Mouse (Mus musculus) ES-Bruce4 (cell line): ENCODE measurements around the gene Zfp983. TPM values are rescaled to one million over a fixed set of nuclear protein-coding genes. Genes with fewer than 3 reads are reported as not detected.
"Not testable (repeated sequence)": the region's sequence is repeated elsewhere in the genome, so short reads cannot be mapped to it uniquely, and the experiment has no call there.

Source experiments
- H3K27ac ChIP-seq: 2 replicates; pipeline ENCODE4 v1.5.1; 2012; ENCODE audit warnings: low read length, inconsistent platforms; ENCODE audit not compliant: insufficient read depth
- H3K27me3 ChIP-seq: 2 replicates; pipeline ENCODE4 v1.6.1; 2012; ENCODE audit warnings: mild to moderate bottlenecking, low read length, inconsistent platforms; ENCODE audit not compliant: control insufficient read depth, poor library complexity, insufficient read depth, severe bottlenecking
- H3K36me3 ChIP-seq: 2 replicates; pipeline ENCODE4 v1.6.1; 2012; ENCODE audit warnings: inconsistent platforms, mild to moderate bottlenecking, low read length, moderate library complexity; ENCODE audit not compliant: control insufficient read depth, poor library complexity, insufficient read depth, severe bottlenecking
- H3K4me1 ChIP-seq: one replicate; pipeline ENCODE4 v1.8.1; 2011; ENCODE audit warnings: low read length; ENCODE audit not compliant: control insufficient read depth, insufficient read depth
- H3K4me3 ChIP-seq: 2 replicates; pipeline ENCODE4 v1.5.1; 2011; ENCODE audit warnings: low read depth, mild to moderate bottlenecking, low read length
- H3K9ac ChIP-seq: 2 replicates; pipeline ENCODE4 v1.6.1; 2012; ENCODE audit warnings: low read depth, mild to moderate bottlenecking, inconsistent platforms; ENCODE audit not compliant: poor library complexity, severe bottlenecking
- H3K9me3 ChIP-seq: replicated peaks from 2 replicates; pipeline ENCODE4 v1.6.1; 2012; ENCODE audit warnings: mild to moderate bottlenecking, low read length, inconsistent platforms; ENCODE audit not compliant: control insufficient read depth, poor library complexity, insufficient read depth, severe bottlenecking
- CTCF ChIP-seq: IDR thresholded peaks from one replicate; pipeline ENCODE4 v1.8.1; 2011; ENCODE audit warnings: low read depth, low read length
- EP300 ChIP-seq: IDR thresholded peaks from 2 replicates; pipeline ENCODE4 v1.6.1; 2011; ENCODE audit warnings: low read depth, low read length; ENCODE audit not compliant: insufficient read depth
- POLR2A ChIP-seq: IDR thresholded peaks from one replicate; pipeline ENCODE4 v1.8.1; 2011; ENCODE audit warnings: low read length; ENCODE audit not compliant: insufficient read depth
- polyA plus RNA-seq: library from polyadenylated mRNA; stranded (reverse); fragments of >200 nt; gene quantifications from 2 replicates; pipeline ENCODE4 v1.2.4, GENCODE M21; 2011; ENCODE audit warnings: low read depth; ENCODE audit not compliant: missing spikeins, insufficient read depth, insufficient read length

The Zfp983 gene
- polyA plus RNA-seq, 1 experiment = 1.9 TPM

GRCm38 (mm10) chr17:21649936-21650335 lies 488 bp upstream of the Zfp983 start:
- TF ChIP-seq POLR2A (no peak), EP300 (no peak), CTCF (no peak)
- H3K27me3 ChIP-seq = no peaks in the 10 kb centered on the region
- no peaks in the 10 kb centered on the region for H3K4me1 ChIP-seq
- H3K9ac ChIP-seq = no peak overlapping the region
- no peak overlapping the region for H3K27ac ChIP-seq
- no peaks in the 10 kb centered on the region for H3K36me3 ChIP-seq
- no peaks in the 10 kb centered on the region; the same call in 1 of the 2 replicates for H3K9me3 ChIP-seq
- peak overlapping the region; percentile 32 for H3K4me3 ChIP-seq

GRCm38 (mm10) chr17:21678826-21679225 lies 28.4 kb downstream of the Zfp983 start:
- not testable (repeated sequence) for H3K4me1 ChIP-seq, H3K9ac ChIP-seq, H3K4me3 ChIP-seq, H3K27ac ChIP-seq, H3K9me3 ChIP-seq, H3K27me3 ChIP-seq, H3K36me3 ChIP-seq

- H3K4me1 ChIP-seq = no peaks in the 10 kb centered on the region
- no peaks in the 10 kb centered on the region for H3K27me3 ChIP-seq
- H3K4me3 ChIP-seq = peak overlapping the region; percentile 55
- H3K27ac ChIP-seq = no peak overlapping the region
- H3K9me3 ChIP-seq = no peaks in the 10 kb centered on the region
- no peak for TF ChIP-seq CTCF
- TF ChIP-seq POLR2A = peak; percentile 15
- H3K9ac ChIP-seq = no peak overlapping the region
- no peaks in the 10 kb centered on the region for H3K36me3 ChIP-seq
Observed at GRCm38 (mm10) chr17:21679273-21680018, 29.0 kb downstream of the Zfp983 start.

- H3K4me3 ChIP-seq = peak overlapping the region; percentile 55
- not testable (repeated sequence) for H3K27me3 ChIP-seq, H3K4me1 ChIP-seq, H3K9ac ChIP-seq, H3K27ac ChIP-seq, H3K36me3 ChIP-seq, H3K9me3 ChIP-seq
Observed at GRCm38 (mm10) chr17:21680019-21680376, 29.6 kb downstream of the Zfp983 start.

- Histone ChIP-seq H3K27me3 (no peaks in the 10 kb centered on the region), H3K9me3 (no peaks in the 10 kb centered on the region), H3K9ac (no peak within 1 kb of the TSS), H3K27ac (no peak within 1 kb of the TSS), H3K4me1 (no peaks in the 10 kb centered on the region), H3K36me3 (no peaks in the 10 kb centered on the region), H3K4me3 (no peak within 1 kb of the TSS)
- TF ChIP-seq EP300 = no peak
- no peak for TF ChIP-seq POLR2A
- TF ChIP-seq CTCF = no peak
Observed at GRCm38 (mm10) chr17:21691560-21691959, 41.1 kb downstream of the Zfp983 start, which contains the start of gene Gm10226. TSS of gene Gm10226 (plus strand) at chr17:21691860.

GRCm38 (mm10) chr17:21693342-21693741 lies 42.9 kb downstream of the Zfp983 start:
- Histone ChIP-seq H3K36me3 (no peaks in the 10 kb centered on the region), H3K4me1 (no peaks in the 10 kb centered on the region), H3K27ac (no peak overlapping the region), H3K9me3 (no peaks in the 10 kb centered on the region), H3K9ac (no peak overlapping the region), H3K4me3 (no peak overlapping the region), H3K27me3 (no peaks in the 10 kb centered on the region)
- TF ChIP-seq EP300 (no peak), POLR2A (no peak), CTCF (no peak)

GRCm38 (mm10) chr17:21696073-21696472 lies 45.6 kb downstream of the Zfp983 start:
- H3K36me3 ChIP-seq = no peaks in the 10 kb centered on the region
- H3K4me3 ChIP-seq = no peak overlapping the region
- no peak for TF ChIP-seq EP300
- no peak for TF ChIP-seq POLR2A
- TF ChIP-seq CTCF = no peak
- no peaks in the 10 kb centered on the region for H3K9me3 ChIP-seq
- no peak overlapping the region for H3K9ac ChIP-seq
- no peaks in the 10 kb centered on the region for H3K4me1 ChIP-seq
- H3K27me3 ChIP-seq = no peaks in the 10 kb centered on the region
- H3K27ac ChIP-seq = no peak overlapping the region
